Mouse (Mus musculus): ENCODE data around the gene Apba2. TPM values are rescaled to one million over a fixed set of nuclear protein-coding genes. Genes with fewer than 3 reads are reported as not detected.
A peak's percentile ranks its signal among the peaks of the same experiment; 100 is the strongest.

Apba2 gene
- 2.5 and 3.8 TPM in 2 replicates for polyA plus RNA-seq (2014; fragmentation: Nextera tagmentation; extraction: Ambion mirVana)

GRCm38 (mm10) chr7:64501536-64502270, at the start of gene Apba2:
Gene Apba2, plus strand, starts transcription at chr7:64501706.
- WGBS = under 1% methylated on average over 93 of the region's 96 CpGs
- H3K9ac ChIP-seq = peak within 1 kb of the TSS; percentile 57
- peak within 1 kb of the TSS; percentile 96 for H3K4me2 ChIP-seq
- peak; percentile 59 for DNase-seq
- ATAC-seq (ENCODE audit: insufficient read depth) = peak; percentile 72
- H3K27ac ChIP-seq (ENCODE audit: low read depth) = no peak within 1 kb of the TSS
- peak; percentile 44 for TF ChIP-seq CTCF (IDR thresholded peaks at IDR 0.05; ENCODE audit: low read depth)
- H3K36me3 ChIP-seq (ENCODE audit: insufficient read depth) = no peaks in the 10 kb centered on the region
- H3K9me3 ChIP-seq (ENCODE audit: low read depth, low read length) = no peaks in the 10 kb centered on the region
- peaks cover 39% of the 10 kb centered on the region for H3K27me3 ChIP-seq (ENCODE audit: insufficient read depth, low read length)
- H3K4me3 ChIP-seq (ENCODE audit: low read depth, low read length) = peak within 1 kb of the TSS; percentile 57
- H3K4me1 ChIP-seq (ENCODE audit: insufficient read depth) = no peaks in the 10 kb centered on the region

- Histone ChIP-seq H3K4me1 (ENCODE audit: insufficient read depth) (no peaks in the 10 kb centered on the region), H3K36me3 (ENCODE audit: insufficient read depth) (no peaks in the 10 kb centered on the region), H3K9ac (no peak overlapping the region), H3K27ac (ENCODE audit: low read depth) (no peak overlapping the region), H3K27me3 (ENCODE audit: insufficient read depth, low read length) (no peaks in the 10 kb centered on the region), H3K9me3 (ENCODE audit: low read depth, low read length) (no peaks in the 10 kb centered on the region), H3K4me3 (ENCODE audit: low read depth, low read length) (no peak overlapping the region), H3K4me2 (no peak overlapping the region)
- 43% methylated on average over 5 of the region's 5 CpGs for WGBS
- ATAC-seq (ENCODE audit: insufficient read depth) = no peak
- no peak for DNase-seq
- TF ChIP-seq CTCF (IDR thresholded peaks at IDR 0.05; ENCODE audit: low read depth) = no peak
Measured at GRCm38 (mm10) chr7:64451861-64452382, 49.6 kb upstream of the Apba2 start.

- TF ChIP-seq CTCF (IDR thresholded peaks at IDR 0.05; ENCODE audit: low read depth) = no peak
- H3K9me3 ChIP-seq (ENCODE audit: low read depth, low read length) = no peaks in the 10 kb centered on the region
- no peak overlapping the region for H3K27ac ChIP-seq (ENCODE audit: low read depth)
- H3K27me3 ChIP-seq (ENCODE audit: insufficient read depth, low read length) = no peaks in the 10 kb centered on the region
- 69% methylated on average over 4 of the region's 4 CpGs for WGBS
- no peak overlapping the region for H3K4me3 ChIP-seq (ENCODE audit: low read depth, low read length)
- H3K4me2 ChIP-seq = no peak overlapping the region
- DNase-seq (peak; percentile 4), ATAC-seq (ENCODE audit: insufficient read depth) (no peak)
- H3K36me3 ChIP-seq (ENCODE audit: insufficient read depth) = no peaks in the 10 kb centered on the region
- no peaks in the 10 kb centered on the region for H3K4me1 ChIP-seq (ENCODE audit: insufficient read depth)
- no peak overlapping the region for H3K9ac ChIP-seq
Measured at GRCm38 (mm10) chr7:64452471-64453222, 48.9 kb upstream of the Apba2 start.

- Histone ChIP-seq H3K27me3 (ENCODE audit: insufficient read depth, low read length) (no peaks in the 10 kb centered on the region), H3K4me2 (no peak overlapping the region), H3K36me3 (ENCODE audit: insufficient read depth) (no peaks in the 10 kb centered on the region), H3K4me3 (ENCODE audit: low read depth, low read length) (no peak overlapping the region), H3K27ac (ENCODE audit: low read depth) (no peak overlapping the region), H3K9ac (no peak overlapping the region), H3K9me3 (ENCODE audit: low read depth, low read length) (no peaks in the 10 kb centered on the region), H3K4me1 (ENCODE audit: insufficient read depth) (no peaks in the 10 kb centered on the region)
- TF ChIP-seq CTCF (IDR thresholded peaks at IDR 0.05; ENCODE audit: low read depth) = no peak
- ATAC-seq (ENCODE audit: insufficient read depth) = no peak
- DNase-seq = no peak
- 74% methylated on average over 4 of the region's 4 CpGs for WGBS
Measured at GRCm38 (mm10) chr7:64456176-64456575, 45.3 kb upstream of the Apba2 start.

GRCm38 (mm10) chr7:64456676-64457075, 44.8 kb upstream of the Apba2 start:
- H3K9me3 ChIP-seq (ENCODE audit: low read depth, low read length) = no peaks in the 10 kb centered on the region
- no peak overlapping the region for H3K4me3 ChIP-seq (ENCODE audit: low read depth, low read length)
- H3K4me1 ChIP-seq (ENCODE audit: insufficient read depth) = no peaks in the 10 kb centered on the region
- no peaks in the 10 kb centered on the region for H3K27me3 ChIP-seq (ENCODE audit: insufficient read depth, low read length)
- no peak for ATAC-seq (ENCODE audit: insufficient read depth)
- H3K9ac ChIP-seq = no peak overlapping the region
- H3K4me2 ChIP-seq = no peak overlapping the region
- 66% methylated on average over 3 of the region's 3 CpGs for WGBS
- H3K36me3 ChIP-seq (ENCODE audit: insufficient read depth) = no peaks in the 10 kb centered on the region
- no peak for TF ChIP-seq CTCF (IDR thresholded peaks at IDR 0.05; ENCODE audit: low read depth)
- no peak overlapping the region for H3K27ac ChIP-seq (ENCODE audit: low read depth)
- DNase-seq = no peak

- H3K9me3 ChIP-seq (ENCODE audit: low read depth, low read length) = no peaks in the 10 kb centered on the region
- H3K9ac ChIP-seq = no peak overlapping the region
- no peaks in the 10 kb centered on the region for H3K27me3 ChIP-seq (ENCODE audit: insufficient read depth, low read length)
- no peaks in the 10 kb centered on the region for H3K36me3 ChIP-seq (ENCODE audit: insufficient read depth)
- H3K4me2 ChIP-seq = no peak overlapping the region
- 80% methylated on average over 2 of the region's 2 CpGs for WGBS
- no peak for TF ChIP-seq CTCF (IDR thresholded peaks at IDR 0.05; ENCODE audit: low read depth)
- no peak for DNase-seq
- no peaks in the 10 kb centered on the region for H3K4me1 ChIP-seq (ENCODE audit: insufficient read depth)
- no peak for ATAC-seq (ENCODE audit: insufficient read depth)
- H3K27ac ChIP-seq (ENCODE audit: low read depth) = no peak overlapping the region
- no peak overlapping the region for H3K4me3 ChIP-seq (ENCODE audit: low read depth, low read length)
Measured at GRCm38 (mm10) chr7:64457811-64458210, 43.7 kb upstream of the Apba2 start.

GRCm38 (mm10) chr7:64497438-64497837, 4.1 kb upstream of the Apba2 start:
- 30% methylated on average over 10 of the region's 10 CpGs for WGBS
- DNase-seq (peak; percentile 59), ATAC-seq (ENCODE audit: insufficient read depth) (no peak)
- Histone ChIP-seq H3K9me3 (ENCODE audit: low read depth, low read length) (no peaks in the 10 kb centered on the region), H3K4me1 (ENCODE audit: insufficient read depth) (no peaks in the 10 kb centered on the region), H3K9ac (no peak overlapping the region), H3K4me3 (ENCODE audit: low read depth, low read length) (no peak overlapping the region), H3K27ac (ENCODE audit: low read depth) (no peak overlapping the region), H3K27me3 (ENCODE audit: insufficient read depth, low read length) (peaks cover 21% of the 10 kb centered on the region), H3K4me2 (no peak overlapping the region), H3K36me3 (ENCODE audit: insufficient read depth) (no peaks in the 10 kb centered on the region)
- peak; percentile 61 for TF ChIP-seq CTCF (IDR thresholded peaks at IDR 0.05; ENCODE audit: low read depth)

Data from lung, embryonic 14.5 days (tissue).